Mouse (Mus musculus) myocyte (in vitro differentiated cells): ENCODE results near the gene Emc3. TPM values are rescaled to one million over a fixed set of nuclear protein-coding genes. Genes with fewer than 3 reads are reported as not detected.
A peak's percentile ranks its signal among the peaks of the same experiment; 100 is the strongest.

Source experiments
- H3K27me3 ChIP-seq: one replicate; pipeline ENCODE4 v1.6.1; 2011; ENCODE audit not compliant: control insufficient read depth, insufficient read depth, insufficient read length
- H3K36me3 ChIP-seq: one replicate; pipeline ENCODE4 v1.6.1; 2011; ENCODE audit not compliant: control insufficient read depth, insufficient read depth
- H3K4me2 ChIP-seq: one replicate; pipeline ENCODE4 v1.6.1; 2011; ENCODE audit warnings: low read depth, control low read depth
- H3K4me3 ChIP-seq: one replicate; pipeline ENCODE4 v1.5.1; 2011; ENCODE audit warnings: mild to moderate bottlenecking, control low read depth, moderate library complexity
- H3K79me2 ChIP-seq: one replicate; pipeline ENCODE4 v1.6.1; 2011; ENCODE audit not compliant: control insufficient read depth, insufficient read depth
- H3ac ChIP-seq: one replicate; pipeline ENCODE4 v1.6.1; 2011; ENCODE audit not compliant: control insufficient read depth, insufficient read length
- CEBPB ChIP-seq: IDR thresholded peaks from 2 replicates; pipeline ENCODE4 v1.6.1; 2011; ENCODE audit warnings: mild to moderate bottlenecking, moderate library complexity; ENCODE audit not compliant: poor library complexity, insufficient read depth, severe bottlenecking
- E2F4 ChIP-seq: IDR thresholded peaks from one replicate; pipeline ENCODE4 v1.6.1; 2011; ENCODE audit warnings: mild to moderate bottlenecking, control low read depth, moderate library complexity; ENCODE audit not compliant: insufficient read depth
- MAX ChIP-seq: IDR thresholded peaks from one replicate; pipeline ENCODE4 v1.6.1; 2011; ENCODE audit warnings: low read depth, mild to moderate bottlenecking, control low read depth
- MYOD1 ChIP-seq, 3 experiments: IDR thresholded peaks; one replicate each; pipeline ENCODE4 v1.6.1; 2011; ENCODE audit warnings: control low read depth in 2 of 3, low read depth in 2 of 3, mild to moderate bottlenecking in 2 of 3, moderate library complexity in 1 of 3; ENCODE audit not compliant: insufficient read length in 2 of 3, control insufficient read depth in 1 of 3
- MYOG ChIP-seq, 3 experiments: IDR thresholded peaks; one replicate each; pipeline ENCODE4 v1.6.1; 2011; ENCODE audit warnings: control low read depth in 2 of 3, low read depth in 2 of 3, mild to moderate bottlenecking in 2 of 3; ENCODE audit not compliant: insufficient read length in 2 of 3, control insufficient read depth in 1 of 3, insufficient read depth in 1 of 3
- POLR2A ChIP-seq: IDR thresholded peaks from one replicate; pipeline ENCODE4 v1.6.1; 2011; ENCODE audit warnings: low read depth, mild to moderate bottlenecking, control low read depth, moderate library complexity; ENCODE audit not compliant: insufficient read length
- POLR2AphosphoS2 ChIP-seq: IDR thresholded peaks from one replicate; pipeline ENCODE4 v1.6.1; 2011; ENCODE audit warnings: low read depth, control low read depth; ENCODE audit not compliant: insufficient read length
- REST ChIP-seq: IDR thresholded peaks from one replicate; pipeline ENCODE4 v1.6.1; 2011; ENCODE audit warnings: mild to moderate bottlenecking, control low read depth, moderate library complexity; ENCODE audit not compliant: insufficient read depth, insufficient read length
- SRF ChIP-seq: IDR thresholded peaks from one replicate; pipeline ENCODE4 v1.6.1; 2011; ENCODE audit warnings: low read depth; ENCODE audit not compliant: control insufficient read depth, insufficient read length
- TCF12 ChIP-seq: IDR thresholded peaks from one replicate; pipeline ENCODE4 v1.6.1; 2011; ENCODE audit warnings: mild to moderate bottlenecking, control low read depth; ENCODE audit not compliant: poor library complexity, insufficient read depth, severe bottlenecking
- TCF3 ChIP-seq: IDR thresholded peaks from one replicate; pipeline ENCODE4 v1.6.1; 2011; ENCODE audit warnings: low read depth, control low read depth; ENCODE audit not compliant: insufficient read length
- USF1 ChIP-seq: IDR thresholded peaks from one replicate; pipeline ENCODE4 v1.6.1; 2011; ENCODE audit warnings: low read depth, mild to moderate bottlenecking, control low read depth, moderate library complexity
- polyA plus RNA-seq: library from polyadenylated mRNA; unstranded; fragments of >200 nt; fragmentation: generic; extraction: Trizol; gene quantifications from one replicate; pipeline ENCODE4 v1.2.1, GENCODE M21; 2012; ENCODE audit warnings: missing spikeins

Emc3 gene
- polyA plus RNA-seq, 1 experiment, result 86.5 TPM

DNA sequence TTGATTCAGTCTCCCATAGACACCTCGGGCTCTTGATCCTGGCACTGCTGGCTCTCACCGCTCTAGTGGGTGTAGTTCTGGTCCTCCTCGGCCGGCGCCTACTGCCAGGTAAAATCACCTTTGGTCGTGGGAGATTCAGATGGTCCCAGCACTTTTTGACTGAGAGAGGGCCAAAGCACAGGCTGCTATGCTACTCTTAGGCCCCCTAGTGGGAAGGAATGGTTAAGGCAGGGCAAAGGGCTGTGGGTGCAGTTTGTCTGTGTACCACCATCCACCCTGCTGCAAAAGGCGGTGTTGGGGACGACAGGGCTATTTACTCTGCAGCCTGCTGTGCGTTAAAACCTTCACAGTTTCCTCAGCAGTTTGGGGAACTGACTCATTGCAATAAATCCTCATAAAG lies 62.4 kb downstream of the Emc3 start:
- H3K4me3 ChIP-seq, result no peak overlapping the region
- H3K36me3 ChIP-seq, result no peaks in the 10 kb centered on the region
- peak overlapping the region; percentile 71 for H3K4me2 ChIP-seq
- peaks cover 19% of the 10 kb centered on the region for H3K27me3 ChIP-seq
- no peak overlapping the region for H3ac ChIP-seq
- TF ChIP-seq MYOG (IDR thresholded peaks at IDR 0.05; ENCODE audit: control insufficient read depth in 1 of 3, insufficient read depth in 1 of 3, insufficient read length in 2 of 3, low read depth in 2 of 3), result no peak
- no peak for TF ChIP-seq MYOD1 (IDR thresholded peaks at IDR 0.05; ENCODE audit: control insufficient read depth in 1 of 3, insufficient read length in 2 of 3, low read depth in 2 of 3)
- TF ChIP-seq CEBPB, result no peak
- TF ChIP-seq SRF, result no peak
- no peak for TF ChIP-seq TCF3
- TF ChIP-seq MAX, result no peak
- TF ChIP-seq POLR2A, result no peak
- TF ChIP-seq REST, result no peak
- no peak for TF ChIP-seq POLR2AphosphoS2
- no peak for TF ChIP-seq E2F4
- no peak for TF ChIP-seq USF1
- no peak for TF ChIP-seq TCF12
- H3K79me2 ChIP-seq, result no peaks in the 10 kb centered on the region

DNA sequence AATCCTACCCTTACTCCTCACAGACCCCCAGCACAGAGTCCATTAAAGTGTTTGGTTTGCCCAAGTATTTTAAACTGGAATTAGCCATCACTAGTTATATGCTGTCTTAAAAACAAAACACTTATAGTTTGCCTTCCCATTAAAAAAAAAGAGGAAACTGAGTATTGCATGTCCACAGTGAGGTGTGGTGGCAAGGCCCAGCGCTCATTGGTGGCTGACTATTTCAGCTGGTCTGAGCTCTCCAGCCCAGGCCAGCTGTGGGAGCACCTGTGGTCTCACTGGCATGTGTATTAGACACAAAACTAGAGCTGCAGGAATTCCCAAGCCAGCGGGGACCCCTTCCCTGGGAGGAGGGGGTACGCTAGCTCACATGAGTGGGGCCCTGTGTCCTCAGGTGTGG lies 62.9 kb downstream of the Emc3 start:
- H3K4me3 ChIP-seq, result no peak overlapping the region

DNA sequence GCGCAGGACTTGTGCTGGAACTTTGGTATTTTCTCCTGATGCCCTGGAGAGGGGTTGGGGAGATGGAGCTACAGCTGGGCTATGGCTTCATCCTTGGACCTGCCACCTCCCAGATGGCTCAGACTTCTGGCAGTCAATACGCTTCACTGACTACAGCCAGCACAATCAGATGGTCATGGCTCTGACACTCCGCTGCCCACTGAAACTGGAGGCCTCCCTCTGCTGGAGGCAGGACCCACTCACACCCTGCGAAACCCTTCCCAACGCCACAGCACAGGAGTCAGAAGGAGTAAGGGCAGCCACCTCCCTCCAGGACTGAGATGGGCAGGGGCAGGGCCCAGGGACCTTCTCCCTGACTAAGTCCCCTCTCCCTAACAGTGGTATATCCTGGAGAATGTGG lies 65.8 kb downstream of the Emc3 start:
- Histone ChIP-seq H3K4me3 (no peak overlapping the region), H3K79me2 (no peaks in the 10 kb centered on the region), H3K4me2 (no peak overlapping the region), H3ac (no peak overlapping the region), H3K36me3 (no peaks in the 10 kb centered on the region), H3K27me3 (peaks cover 38% of the 10 kb centered on the region)
- TF ChIP-seq SRF, result no peak

More for the DNA sequence above, 62.9 kb downstream of the Emc3 start:
- H3ac ChIP-seq, result no peak overlapping the region
- H3K4me2 ChIP-seq, result no peak overlapping the region
- no peaks in the 10 kb centered on the region for H3K79me2 ChIP-seq
- no peaks in the 10 kb centered on the region for H3K36me3 ChIP-seq
- H3K27me3 ChIP-seq, result peaks cover 22% of the 10 kb centered on the region
- TF ChIP-seq CEBPB (no peak), USF1 (no peak)

Other genes starting within 250 kb of the Emc3 start
- gene Cpne9, start 249.3 kb downstream of the Emc3 start, polyA plus RNA-seq, result 0.08 TPM
- gene Brpf1, start 224.5 kb downstream of the Emc3 start, polyA plus RNA-seq, result 15.0 TPM
- 11.8 TPM for gene Ogg1, start 204.7 kb downstream of the Emc3 start, polyA plus RNA-seq
- gene Camk1, start 187.7 kb downstream of the Emc3 start, polyA plus RNA-seq, result 44.5 TPM
- 32.1 TPM for gene Tada3, start 153.8 kb downstream of the Emc3 start, polyA plus RNA-seq
- 207 TPM for gene Arpc4, start 153.5 kb downstream of the Emc3 start, polyA plus RNA-seq
- 1.9 TPM for gene Ttll3, start 142.4 kb downstream of the Emc3 start, polyA plus RNA-seq
- 11.7 TPM for gene Rpusd3, start 112.3 kb downstream of the Emc3 start, polyA plus RNA-seq
- not detected for gene Cidec, start 95.9 kb downstream of the Emc3 start, polyA plus RNA-seq
- 92.7 TPM for gene Jagn1, start 89.1 kb downstream of the Emc3 start, polyA plus RNA-seq
- gene Il17re, start 73.2 kb downstream of the Emc3 start, polyA plus RNA-seq, result not detected
- 73.0 TPM for gene Il17rc, start 60.2 kb downstream of the Emc3 start, polyA plus RNA-seq
- gene Creld1, start 48.4 kb downstream of the Emc3 start, polyA plus RNA-seq, result 78.2 TPM
- 0.22 TPM for gene Prrt3, start 29.7 kb downstream of the Emc3 start, polyA plus RNA-seq
- 2.3 TPM for gene Fancd2, start within 50 bp of the Emc3 start, polyA plus RNA-seq
- gene Fancd2os, start 69.1 kb upstream of the Emc3 start, polyA plus RNA-seq, result 0.04 TPM
- 199 TPM for gene Brk1, start 73.1 kb upstream of the Emc3 start, polyA plus RNA-seq
- gene Vhl, start 92.3 kb upstream of the Emc3 start, polyA plus RNA-seq, result 20.6 TPM
- gene Irak2, start 106.8 kb upstream of the Emc3 start, polyA plus RNA-seq, result 17.0 TPM
- 21.0 TPM for gene Tatdn2, start 165.4 kb upstream of the Emc3 start, polyA plus RNA-seq
- gene Ghrl, start 188.2 kb upstream of the Emc3 start, polyA plus RNA-seq, result 0.35 TPM
- gene Sec13, start 209.1 kb upstream of the Emc3 start, polyA plus RNA-seq, result 229 TPM